Mouse (Mus musculus) testis, postnatal 14 days (tissue): ENCODE data around the gene Kcnc3.
A peak's percentile ranks its signal among the peaks of the same experiment; 100 is the strongest.

Experiments
- DNase-seq: peaks from one replicate; pipeline ENCODE4 v3.0.0; 2021; ENCODE audit warnings: low spot score

Kcnc3 gene

GRCm38 (mm10) chr7:44570989-44571388 lies 19.5 kb upstream of the Kcnc3 start:
- no peak for DNase-seq

DNA sequence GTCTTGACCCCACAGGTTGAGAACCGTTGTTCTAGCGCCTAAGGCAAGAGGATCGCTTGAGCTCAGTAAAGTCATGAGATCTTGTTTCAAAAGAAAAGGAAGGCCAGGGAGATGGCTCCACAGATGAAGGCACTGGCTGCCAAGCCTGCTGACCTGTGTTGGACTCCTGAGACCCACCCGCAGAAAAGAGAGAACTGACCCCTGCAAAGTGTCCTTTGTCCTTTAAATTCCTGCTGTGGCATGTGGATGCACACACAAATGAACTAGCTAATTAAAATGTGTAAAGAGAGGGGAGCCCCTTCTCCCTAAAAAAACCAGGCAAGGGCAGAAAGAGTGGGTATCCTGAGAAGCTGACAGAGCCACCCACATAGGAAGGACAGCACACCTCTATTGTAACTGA lies 18.7 kb upstream of the Kcnc3 start:
- DNase-seq, result no peak

DNA sequence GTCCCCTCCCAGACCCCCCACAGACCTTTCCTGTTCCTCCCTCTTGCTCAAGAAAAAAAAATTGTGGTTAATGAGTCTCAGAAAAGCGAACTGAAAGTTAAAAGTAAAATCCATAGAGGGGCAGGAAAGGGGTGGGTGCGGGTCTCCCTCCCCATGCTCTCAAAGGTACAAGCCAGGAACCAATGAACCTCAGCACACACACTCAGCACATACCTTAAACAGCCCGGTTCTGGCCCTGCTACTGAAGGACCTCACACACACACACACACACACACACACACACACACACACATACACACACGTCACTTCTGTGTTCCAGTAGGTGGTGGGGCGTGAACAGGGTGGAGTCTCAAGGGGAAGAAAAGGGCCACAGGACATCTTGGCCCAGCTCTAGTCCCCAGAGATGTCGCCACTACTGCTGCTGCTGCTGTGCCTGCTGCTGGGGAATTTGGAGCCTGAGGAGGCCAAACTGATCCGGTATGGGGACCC lies 18.2 kb upstream of the Kcnc3 start, which contains the start of gene Napsa:
Napsa (plus strand) TSS at position 168 of the 489 bp plus-strand sequence.
- no peak for DNase-seq

GRCm38 (mm10) chr7:44572956-44573484 lies 17.4 kb upstream of the Kcnc3 start:
- no peak for DNase-seq

DNA sequence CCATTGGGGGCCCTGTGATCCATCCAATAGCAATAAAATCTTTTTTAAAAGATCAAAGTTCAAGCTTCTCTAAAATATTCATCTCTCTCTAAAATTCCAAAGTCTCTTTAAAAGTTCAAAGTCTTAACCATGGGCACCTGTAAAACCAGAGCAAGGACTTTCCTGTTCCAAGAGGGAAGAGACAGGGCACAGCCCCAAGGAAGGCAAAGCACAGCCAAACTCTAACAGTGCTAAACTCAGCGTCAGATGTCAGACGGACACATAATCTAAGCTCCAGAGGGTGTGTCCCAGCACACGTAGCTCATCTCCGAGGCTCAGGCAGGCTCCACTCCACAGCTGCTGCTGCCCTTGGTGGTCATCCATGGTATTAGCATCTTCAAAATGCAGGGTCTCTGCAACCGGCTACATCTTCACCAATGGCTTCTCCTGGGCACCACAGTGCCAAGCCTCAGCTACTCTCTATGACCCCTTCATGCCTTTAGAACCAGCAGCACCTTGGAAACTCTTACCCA lies 14.1 kb upstream of the Kcnc3 start:
- no peak for DNase-seq

GRCm38 (mm10) chr7:44581637-44582036 lies 8.8 kb upstream of the Kcnc3 start:
- DNase-seq, result no peak

DNA sequence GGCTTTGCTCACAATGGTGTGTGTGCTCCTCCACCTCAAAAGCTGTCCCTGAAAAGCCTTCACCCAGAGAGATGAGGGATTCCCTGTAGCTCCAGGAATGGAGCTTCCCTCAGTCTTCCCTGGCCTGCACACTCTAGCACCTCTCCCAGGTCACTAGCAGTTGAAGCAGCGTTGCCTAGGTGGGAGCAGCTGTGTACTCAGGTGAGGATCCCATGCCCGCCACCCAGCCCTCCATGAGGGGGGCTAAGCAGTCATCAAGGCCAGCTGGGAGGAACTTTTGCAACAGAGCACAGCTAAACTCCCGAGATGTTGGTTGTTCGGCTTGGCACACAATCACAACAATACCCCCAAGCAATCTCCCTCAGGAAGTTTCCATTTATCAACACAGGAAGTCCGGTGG lies 7.8 kb upstream of the Kcnc3 start:
- no peak for DNase-seq

- no peak for DNase-seq
Measured at GRCm38 (mm10) chr7:44583146-44583545, 7.3 kb upstream of the Kcnc3 start.

- DNase-seq, result no peak
Measured at GRCm38 (mm10) chr7:44584265-44584804, 6.1 kb upstream of the Kcnc3 start.

GRCm38 (mm10) chr7:44584921-44585320 lies 5.5 kb upstream of the Kcnc3 start:
- DNase-seq, result no peak

DNA sequence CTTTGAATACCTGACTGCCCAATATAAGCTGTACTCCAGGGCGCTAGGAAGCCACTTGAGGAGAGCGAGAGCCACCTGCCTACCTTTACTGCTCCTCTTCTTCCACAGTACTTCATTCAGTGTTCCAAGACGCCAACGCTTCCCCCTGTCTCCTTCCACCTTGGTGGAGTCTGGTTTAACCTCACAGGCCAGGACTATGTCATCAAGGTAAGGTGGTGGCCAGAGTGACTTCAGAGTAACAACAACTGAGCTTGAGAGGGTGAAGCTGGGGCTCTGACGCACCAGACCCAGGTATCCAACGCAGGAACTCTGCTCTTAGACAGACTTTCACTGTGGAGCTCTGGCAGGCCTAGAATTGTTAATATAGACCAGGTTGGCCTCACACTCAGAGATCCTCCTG lies 4.9 kb upstream of the Kcnc3 start:
- DNase-seq, result no peak

DNA sequence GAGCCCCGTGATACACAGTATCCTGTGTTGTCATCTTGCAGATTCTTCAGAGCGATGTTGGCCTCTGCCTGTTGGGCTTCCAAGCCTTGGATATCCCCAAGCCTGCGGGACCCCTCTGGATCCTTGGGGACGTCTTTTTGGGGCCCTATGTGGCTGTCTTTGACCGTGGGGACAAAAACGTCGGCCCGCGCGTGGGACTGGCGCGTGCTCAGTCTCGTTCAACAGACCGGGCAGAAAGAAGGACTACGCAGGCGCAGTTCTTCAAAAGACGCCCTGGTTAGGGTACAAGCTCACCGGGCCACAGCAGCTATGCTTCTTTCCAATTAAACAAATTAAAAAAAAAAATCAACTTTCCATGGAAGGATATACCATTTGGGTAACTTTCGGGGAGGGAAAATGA lies 3.9 kb upstream of the Kcnc3 start:
- DNase-seq, result no peak

- DNase-seq, result peak; percentile 68
Measured at GRCm38 (mm10) chr7:44586930-44587329, 3.5 kb upstream of the Kcnc3 start.

DNA sequence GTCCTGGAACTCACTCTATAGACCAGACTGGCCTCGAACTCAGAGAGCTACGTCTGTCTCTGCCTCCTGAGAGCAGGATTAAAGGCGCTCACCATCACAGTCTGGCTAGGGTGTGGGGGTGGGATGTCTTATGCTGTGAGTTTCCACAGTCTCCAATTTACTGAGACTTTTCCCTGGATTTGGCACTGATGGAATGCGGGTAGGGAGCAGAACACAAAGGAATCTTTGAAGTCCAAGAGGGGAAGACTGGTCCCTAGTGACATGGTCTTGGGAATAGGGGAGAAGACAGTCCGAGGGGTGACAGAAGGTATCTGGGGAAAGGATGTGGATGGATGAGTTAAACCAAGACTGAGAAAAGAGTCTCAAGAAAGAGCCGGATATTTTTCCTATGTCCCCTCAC lies 2.8 kb upstream of the Kcnc3 start:
- DNase-seq, result no peak

- DNase-seq, result no peak
Measured at GRCm38 (mm10) chr7:44588338-44588737, 2.1 kb upstream of the Kcnc3 start.

GRCm38 (mm10) chr7:44589149-44589548 lies 1.3 kb upstream of the Kcnc3 start:
- DNase-seq, result peak; percentile 66

DNA sequence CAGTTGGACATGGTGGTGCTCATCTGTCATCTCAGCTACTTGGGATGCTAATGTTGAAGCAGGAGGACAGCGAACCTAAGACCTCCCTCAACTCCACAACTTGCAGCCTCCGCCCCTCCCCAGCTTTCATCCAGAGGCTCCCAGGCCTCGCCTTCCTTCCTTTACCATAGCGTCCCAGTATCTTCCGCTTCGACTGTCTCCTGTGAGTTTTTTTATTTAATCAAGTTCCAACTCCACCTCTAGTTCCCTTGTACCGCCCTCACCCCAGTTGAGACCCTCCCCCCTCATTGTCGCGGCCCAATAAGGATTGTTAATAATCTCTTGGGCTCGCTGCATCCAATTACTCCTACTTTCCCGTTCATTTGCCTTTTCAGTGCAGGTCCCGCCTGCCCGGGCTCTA lies 518 bp upstream of the Kcnc3 start:
- DNase-seq, result no peak

DNA sequence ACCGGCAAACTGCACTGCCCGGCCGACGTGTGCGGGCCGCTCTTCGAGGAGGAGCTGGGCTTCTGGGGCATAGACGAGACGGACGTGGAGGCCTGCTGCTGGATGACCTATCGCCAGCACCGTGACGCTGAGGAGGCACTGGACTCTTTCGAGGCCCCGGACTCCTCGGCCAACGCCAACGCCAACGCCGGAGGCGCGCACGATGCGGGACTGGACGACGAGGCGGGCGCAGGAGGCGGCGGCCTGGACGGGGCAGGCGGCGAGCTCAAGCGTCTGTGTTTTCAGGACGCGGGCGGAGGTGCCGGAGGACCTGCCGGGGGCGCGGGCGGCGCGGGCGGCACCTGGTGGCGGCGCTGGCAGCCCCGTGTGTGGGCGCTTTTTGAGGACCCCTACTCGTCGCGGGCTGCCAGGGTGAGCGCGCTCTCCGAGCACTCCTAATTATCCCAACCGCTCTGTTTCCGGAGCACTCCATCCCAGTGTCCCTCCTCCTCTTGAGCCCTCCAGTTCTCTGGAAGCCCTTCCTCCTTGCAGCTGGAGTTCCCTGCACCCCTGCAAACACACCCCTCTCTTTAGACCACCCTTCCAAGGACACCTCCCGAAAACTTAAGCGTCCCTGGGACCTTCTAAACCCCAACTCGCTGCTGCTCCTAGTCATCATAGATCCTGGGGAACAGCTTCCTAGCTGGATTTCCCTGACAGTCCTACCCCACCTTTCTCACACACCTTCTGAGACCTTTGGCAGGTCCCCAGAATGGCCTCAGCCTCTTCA lies 1.1 kb downstream of the Kcnc3 start:
- no peak for DNase-seq

DNA sequence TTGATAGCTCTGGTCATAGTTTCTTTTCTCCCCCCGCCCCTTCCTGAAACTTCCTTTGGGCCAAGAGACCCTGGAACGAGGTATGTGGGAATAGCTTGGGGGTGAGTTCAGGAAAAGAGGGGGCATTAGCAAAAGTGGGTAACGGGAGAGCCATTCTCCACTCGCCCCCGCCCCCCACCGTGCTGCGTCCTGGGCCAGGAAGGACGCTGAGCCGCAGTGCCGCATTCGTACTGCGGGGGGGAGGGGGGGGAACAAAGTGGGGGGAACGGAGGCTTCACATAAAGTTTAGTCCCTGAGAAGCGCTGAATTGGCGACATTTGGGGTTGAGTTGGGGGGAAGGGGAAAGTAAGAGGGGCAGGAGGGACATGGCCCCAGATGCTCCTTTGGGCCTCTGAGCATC lies 2.6 kb downstream of the Kcnc3 start:
- no peak for DNase-seq

DNA sequence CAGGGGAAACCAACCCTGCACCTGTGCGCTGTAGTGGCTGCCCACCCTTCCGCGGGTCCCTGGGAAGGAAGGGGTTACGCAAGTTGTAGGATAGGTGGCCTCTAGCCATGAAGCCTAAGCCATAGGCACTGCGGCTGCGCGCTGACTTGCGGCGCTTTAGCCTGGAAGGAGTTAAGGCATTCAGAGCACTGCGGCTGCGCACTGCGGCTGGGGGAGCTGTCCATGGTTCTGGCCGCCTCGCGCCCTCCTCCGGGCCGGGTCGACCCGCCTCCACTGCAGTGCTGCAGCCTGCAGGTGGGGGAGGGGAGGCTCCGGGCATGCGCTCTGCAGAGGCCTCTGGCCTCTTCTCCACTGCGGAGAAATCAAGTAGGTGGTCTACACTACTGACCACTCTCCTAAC lies 3.3 kb downstream of the Kcnc3 start:
- peak; percentile 78 for DNase-seq

- no peak for DNase-seq
Measured at GRCm38 (mm10) chr7:44594291-44594690, 3.8 kb downstream of the Kcnc3 start.

DNA sequence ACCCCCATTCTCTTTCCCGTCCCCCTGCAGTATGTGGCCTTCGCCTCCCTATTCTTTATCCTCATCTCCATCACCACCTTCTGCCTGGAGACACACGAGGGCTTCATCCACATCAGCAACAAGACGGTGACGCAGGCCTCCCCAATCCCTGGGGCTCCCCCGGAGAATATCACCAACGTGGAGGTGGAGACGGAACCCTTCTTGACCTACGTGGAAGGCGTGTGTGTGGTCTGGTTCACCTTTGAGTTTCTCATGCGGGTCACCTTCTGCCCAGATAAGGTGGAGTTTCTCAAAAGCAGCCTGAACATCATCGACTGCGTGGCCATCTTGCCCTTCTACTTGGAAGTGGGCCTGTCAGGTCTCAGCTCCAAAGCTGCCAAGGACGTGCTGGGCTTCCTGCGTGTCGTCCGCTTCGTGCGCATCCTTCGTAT lies 4.7 kb downstream of the Kcnc3 start:
- no peak for DNase-seq

DNA sequence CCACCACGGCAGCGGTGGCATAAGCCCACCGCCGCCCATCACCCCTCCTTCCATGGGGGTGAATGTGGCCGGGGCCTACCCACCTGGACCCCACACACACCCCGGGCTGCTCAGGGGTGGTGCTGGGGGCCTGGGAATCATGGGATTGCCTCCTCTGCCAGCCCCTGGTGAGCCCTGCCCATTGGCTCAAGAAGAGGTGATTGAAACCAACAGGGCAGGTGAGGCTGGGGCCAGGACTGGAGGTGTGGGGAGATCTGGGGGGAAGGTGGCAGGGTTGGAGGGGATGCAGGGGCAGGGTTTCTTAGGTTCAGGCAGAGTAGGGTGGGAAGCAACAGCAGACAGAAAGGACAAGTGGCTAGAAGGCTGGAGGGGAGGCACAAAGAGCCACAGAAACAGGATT lies 5.6 kb downstream of the Kcnc3 start:
- DNase-seq, result no peak
